Mouse (Mus musculus) bone marrow macrophage, adult 2 months (primary cell): Measurements from ENCODE around the gene Tdp1.

ENCODE experiments used
- CTCF ChIP-seq: IDR thresholded peaks from 2 replicates; pipeline ENCODE4 v1.5.1; 2012; ENCODE audit warnings: low read depth, mild to moderate bottlenecking, low read length, moderate library complexity
- POLR2A ChIP-seq: IDR thresholded peaks from 2 replicates; pipeline ENCODE4 v1.6.1; 2012; ENCODE audit warnings: mild to moderate bottlenecking, low read depth, low read length, borderline replicate concordance

GRCm38 (mm10) chr12:99917800-99918427 lies 33.6 kb downstream of the Tdp1 start:
- TF ChIP-seq POLR2A (no peak), CTCF (no peak)
